Mouse (Mus musculus) CH12.LX (cell line): ENCODE measurements at regions not wholly inside any gene's neighbourhood (a gene's known extent, or its start where the extent isn't known, plus 50 kb on each side); places are given as distances from the start of the nearest gene placed in this dataset.

ENCODE experiments used
- DNase-seq: peaks from one replicate; pipeline ENCODE4 v3.0.0-alpha.2; 2013; ENCODE audit errors: extremely low read depth
- H3K27ac ChIP-seq: 2 replicates; pipeline ENCODE4 v1.5.1; 2012; ENCODE audit warnings: low read depth, mild to moderate bottlenecking, control low read depth, moderate library complexity; ENCODE audit not compliant: insufficient read depth
- H3K27me3 ChIP-seq: replicated peaks from 2 replicates; pipeline ENCODE3; 2012; ENCODE audit warnings: inconsistent platforms
- H3K36me3 ChIP-seq, 2 experiments: replicated peaks in 1 of 2; 2 replicates each; pipeline versions ENCODE3 to v1.6.1; 2012; ENCODE audit warnings: inconsistent platforms in 1 of 2, low read length in 1 of 2, mild to moderate bottlenecking in 1 of 2, mixed read lengths in 1 of 2, moderate library complexity in 1 of 2; ENCODE audit not compliant: control insufficient read depth in 1 of 2, insufficient read depth in 1 of 2
- H3K4me1 ChIP-seq, 2 experiments: 2 replicates each; pipeline ENCODE4 v1.6.1; 2012; ENCODE audit warnings: inconsistent platforms in 1 of 2, moderate library complexity in 1 of 2; ENCODE audit not compliant: insufficient read depth in 2 of 2, control insufficient read depth in 1 of 2
- H3K4me2 ChIP-seq: 2 replicates; pipeline ENCODE4 v1.6.1; 2012; ENCODE audit warnings: low read depth, mild to moderate bottlenecking, control low read depth; ENCODE audit not compliant: poor library complexity, insufficient read depth, severe bottlenecking
- H3K4me3 ChIP-seq, 3 experiments: fragments of 150-350 bp in 1 of 3; sonication (generic) in 1 of 3; replicated peaks in 1 of 3; 2 replicates each; pipeline versions ENCODE3 to v1.5.1; 2011 to 2012; ENCODE audit warnings: low read depth in 2 of 3, low read length in 2 of 3, mild to moderate bottlenecking in 2 of 3, moderate library complexity in 2 of 3, control low read depth in 1 of 3, improper control_type of control experiment in 1 of 3, inconsistent platforms in 1 of 3, mixed read lengths in 1 of 3; ENCODE audit not compliant: poor library complexity in 1 of 3
- H3K79me2 ChIP-seq: replicated peaks from 2 replicates; pipeline ENCODE4 v1.6.1; 2012; ENCODE audit warnings: mild to moderate bottlenecking, moderate library complexity; ENCODE audit not compliant: control insufficient read depth, poor library complexity, insufficient read depth, severe bottlenecking; ENCODE audit errors: extremely low read depth
- H3K9ac ChIP-seq: 2 replicates; pipeline ENCODE4 v1.6.1; 2012; ENCODE audit warnings: low read depth, mild to moderate bottlenecking, control low read depth, moderate library complexity; ENCODE audit not compliant: insufficient read depth
- H3K9me3 ChIP-seq: replicated peaks from 2 replicates; pipeline ENCODE3; 2012; ENCODE audit warnings: low read length, inconsistent platforms, mixed read lengths
- BHLHE40 ChIP-seq: IDR thresholded peaks from 2 replicates; pipeline ENCODE4 v1.6.1; 2011; ENCODE audit warnings: mild to moderate bottlenecking, low read depth, low read length, improper control_type of control experiment
- CTCF ChIP-seq, 2 experiments: IDR thresholded peaks in 1 of 2; conservative IDR thresholded peaks in 1 of 2; 2 replicates each; pipeline ENCODE4 v1.5.1; 2011 to 2012; ENCODE audit warnings: low read depth in 2 of 2, low read length in 2 of 2, improper control_type of control experiment in 1 of 2, inconsistent platforms in 1 of 2, mild to moderate bottlenecking in 1 of 2, moderate library complexity in 1 of 2
- ELF1 ChIP-seq: IDR thresholded peaks from 2 replicates; pipeline ENCODE4 v1.6.1; 2014; ENCODE audit warnings: low read depth, mild to moderate bottlenecking, inconsistent platforms, low read length, improper control_type of control experiment
- ETS1 ChIP-seq: conservative IDR thresholded peaks from 2 replicates; pipeline ENCODE4 v1.6.1; 2012; ENCODE audit warnings: low read depth, mild to moderate bottlenecking, inconsistent platforms, low read length, improper control_type of control experiment, moderate library complexity
- MAFK ChIP-seq: IDR thresholded peaks from 2 replicates; pipeline ENCODE4 v1.6.1; 2011; ENCODE audit warnings: low read length, improper control_type of control experiment; ENCODE audit not compliant: insufficient replicate concordance
- MAX ChIP-seq: IDR thresholded peaks from 2 replicates; pipeline ENCODE4 v1.6.1; 2011; ENCODE audit warnings: low read length, improper control_type of control experiment
- MAZ ChIP-seq: IDR thresholded peaks from 2 replicates; pipeline ENCODE4 v1.6.1; 2012; ENCODE audit warnings: low read depth, mild to moderate bottlenecking, inconsistent platforms, low read length, improper control_type of control experiment, moderate library complexity
- NRF1 ChIP-seq: IDR thresholded peaks from 2 replicates; pipeline ENCODE4 v1.6.1; 2014; ENCODE audit warnings: low read depth, mild to moderate bottlenecking, inconsistent platforms, low read length, improper control_type of control experiment, moderate library complexity
- PAX5 ChIP-seq: IDR thresholded peaks from 2 replicates; pipeline ENCODE4 v1.6.1; 2012; ENCODE audit warnings: low read length, inconsistent platforms, mixed read lengths
- RAD21 ChIP-seq: IDR thresholded peaks from 2 replicates; pipeline ENCODE4 v1.6.1; 2011; ENCODE audit warnings: low read depth, mild to moderate bottlenecking, low read length, improper control_type of control experiment, moderate library complexity
- SIN3A ChIP-seq: IDR thresholded peaks from 2 replicates; pipeline ENCODE4 v1.6.1; 2012; ENCODE audit warnings: low read length, improper control_type of control experiment, inconsistent platforms
- SMC3 ChIP-seq: IDR thresholded peaks from 2 replicates; pipeline ENCODE4 v1.6.1; 2011; ENCODE audit warnings: low read depth, low read length, improper control_type of control experiment
- TBP ChIP-seq: conservative IDR thresholded peaks from 2 replicates; pipeline ENCODE4 v1.6.1; 2011; ENCODE audit warnings: low read depth, low read length, improper control_type of control experiment
- TCF12 ChIP-seq: IDR thresholded peaks from 2 replicates; pipeline ENCODE4 v1.6.1; 2014; ENCODE audit warnings: low read depth, mild to moderate bottlenecking, inconsistent platforms, low read length, improper control_type of control experiment
- UBTF ChIP-seq: IDR thresholded peaks from 2 replicates; pipeline ENCODE4 v1.6.1; 2012; ENCODE audit warnings: low read depth, mild to moderate bottlenecking, inconsistent platforms, low read length, improper control_type of control experiment, moderate library complexity
- USF1 ChIP-seq: IDR thresholded peaks from 2 replicates; pipeline ENCODE4 v1.6.1; 2014; ENCODE audit warnings: low read depth, mild to moderate bottlenecking, inconsistent platforms, low read length, improper control_type of control experiment
- ZC3H11A ChIP-seq: IDR thresholded peaks from 2 replicates; pipeline ENCODE4 v1.6.1; 2012; ENCODE audit warnings: low read depth, mild to moderate bottlenecking, inconsistent platforms, low read length, improper control_type of control experiment
- ZKSCAN1 ChIP-seq: IDR thresholded peaks from 2 replicates; pipeline ENCODE4 v1.6.1; 2012; ENCODE audit warnings: low read depth, inconsistent platforms, low read length, improper control_type of control experiment, borderline replicate concordance
- ZMIZ1 ChIP-seq: IDR thresholded peaks from 2 replicates; pipeline ENCODE4 v1.6.1; 2012; ENCODE audit warnings: low read depth, mild to moderate bottlenecking, inconsistent platforms, low read length, improper control_type of control experiment
- ZNF384 ChIP-seq: IDR thresholded peaks from 2 replicates; pipeline ENCODE4 v1.6.1; 2012; ENCODE audit warnings: low read depth, low read length, improper control_type of control experiment, inconsistent platforms
- dilution Hi-C: fragments of 300-500 bp; cut with MboI; formaldehyde crosslinking; loops from 2 replicates; pipeline ENCODE4 v1.14.3; 2020; ENCODE audit warnings: low sequenced_read_pairs; ENCODE audit not compliant: extremely low pct_unique_long_range_greater_than_20kb, extremely low pct_ligation_motif_present
- in situ Hi-C: fragments of 300-500 bp; cut with MboI; formaldehyde crosslinking; loops from 3 replicates; pipeline ENCODE4 v1.14.3; 2019; ENCODE audit warnings: low sequenced_read_pairs, low pct_ligation_motif_present, low pct_unique_long_range_greater_than_20kb, mixed read lengths

GRCm38 (mm10) chr10:66102103-66102502 is 993.8 kb upstream of the Jmjd1c start:
- Histone ChIP-seq H3K4me3 (no peak overlapping the region), H3K36me3 (no peaks in the 10 kb centered on the region), H3K9ac (no peak overlapping the region), H3K4me2 (no peak overlapping the region), H3K27ac (no peak overlapping the region), H3K4me1 (no peaks in the 10 kb centered on the region), H3K79me2 (no peaks in the 10 kb centered on the region), H3K9me3 (peaks cover 15% of the 10 kb centered on the region), H3K27me3 (no peaks in the 10 kb centered on the region)
- dilution Hi-C loops (no loop called here), in situ Hi-C loops (no loop called here)
- TF ChIP-seq USF1 (no peak), TCF12 (no peak), ZKSCAN1 (no peak), BHLHE40 (no peak), ZC3H11A (no peak), CTCF (conservative IDR thresholded peaks at IDR 0.05 in 1 of 2, IDR thresholded peaks at IDR 0.05 in 1 of 2; ENCODE audit: low read depth in 2 of 2, low read length in 2 of 2) (no peak), ETS1 (no peak), RAD21 (no peak), SMC3 (no peak), SIN3A (no peak), MAX (no peak)
- no peak for DNase-seq

GRCm38 (mm10) chr10:66131361-66131760 is 964.6 kb upstream of the Jmjd1c start:
- no peaks in the 10 kb centered on the region for H3K36me3 ChIP-seq
- H3K4me3 ChIP-seq = no peak overlapping the region
- H3K9me3 ChIP-seq = peaks cover 6% of the 10 kb centered on the region
- no peak for TF ChIP-seq MAFK
- no peak for TF ChIP-seq TCF12
- no peak for TF ChIP-seq PAX5
- TF ChIP-seq UBTF = no peak
- TF ChIP-seq NRF1 = no peak
- TF ChIP-seq MAZ = no peak
- no peaks in the 10 kb centered on the region for H3K27me3 ChIP-seq
- H3K4me2 ChIP-seq = no peak overlapping the region
- dilution Hi-C loops (no loop called here), in situ Hi-C loops (no loop called here)
- no peak overlapping the region for H3K9ac ChIP-seq
- H3K79me2 ChIP-seq = no peaks in the 10 kb centered on the region
- no peak overlapping the region for H3K27ac ChIP-seq
- H3K4me1 ChIP-seq = no peaks in the 10 kb centered on the region
- DNase-seq = no peak

- H3K4me2 ChIP-seq = no peak overlapping the region
- dilution Hi-C loops = no loop called here
- no peak overlapping the region for H3K4me3 ChIP-seq
- no peaks in the 10 kb centered on the region for H3K4me1 ChIP-seq
- in situ Hi-C loops = no loop called here
- H3K27me3 ChIP-seq = no peaks in the 10 kb centered on the region
- no peak for DNase-seq
- H3K9ac ChIP-seq = no peak overlapping the region
- no peak overlapping the region for H3K27ac ChIP-seq
- H3K9me3 ChIP-seq = peaks cover 7% of the 10 kb centered on the region
- TF ChIP-seq BHLHE40 (no peak), TBP (no peak), ELF1 (no peak), ZNF384 (no peak), MAX (no peak), ZMIZ1 (no peak)
- H3K79me2 ChIP-seq = no peaks in the 10 kb centered on the region
- H3K36me3 ChIP-seq = no peaks in the 10 kb centered on the region
Measured at GRCm38 (mm10) chr10:66132025-66132424, 963.9 kb upstream of the Jmjd1c start.
